Mouse (Mus musculus) small intestine, adult 10 weeks (tissue): ENCODE measurements around the gene Lsm7. TPM values are rescaled to one million over a fixed set of nuclear protein-coding genes. Genes with fewer than 3 reads are reported as not detected.

ENCODE experiments used
- polyA plus RNA-seq: library from polyadenylated mRNA; stranded (reverse); fragments of 350-450 nt; fragmentation: Illumina TruSeq; extraction: RNeasy Lipid Tissue Mini Kit (QIAGEN cat#74804); gene quantifications from one replicate; pipeline ENCODE4 v1.2.3, GENCODE M21; 2014; ENCODE audit warnings: low replicate concordance

Gene Lsm7
- not detected for polyA plus RNA-seq

GRCm38 (mm10) chr10:80854913-80855748 lies at the start of gene Lsm7, which contains the start of gene Sppl2b:
TSS of gene Lsm7 (minus strand) at chr10:80855209.
TSS of gene Sppl2b (plus strand) at chr10:80855275.

DNA sequence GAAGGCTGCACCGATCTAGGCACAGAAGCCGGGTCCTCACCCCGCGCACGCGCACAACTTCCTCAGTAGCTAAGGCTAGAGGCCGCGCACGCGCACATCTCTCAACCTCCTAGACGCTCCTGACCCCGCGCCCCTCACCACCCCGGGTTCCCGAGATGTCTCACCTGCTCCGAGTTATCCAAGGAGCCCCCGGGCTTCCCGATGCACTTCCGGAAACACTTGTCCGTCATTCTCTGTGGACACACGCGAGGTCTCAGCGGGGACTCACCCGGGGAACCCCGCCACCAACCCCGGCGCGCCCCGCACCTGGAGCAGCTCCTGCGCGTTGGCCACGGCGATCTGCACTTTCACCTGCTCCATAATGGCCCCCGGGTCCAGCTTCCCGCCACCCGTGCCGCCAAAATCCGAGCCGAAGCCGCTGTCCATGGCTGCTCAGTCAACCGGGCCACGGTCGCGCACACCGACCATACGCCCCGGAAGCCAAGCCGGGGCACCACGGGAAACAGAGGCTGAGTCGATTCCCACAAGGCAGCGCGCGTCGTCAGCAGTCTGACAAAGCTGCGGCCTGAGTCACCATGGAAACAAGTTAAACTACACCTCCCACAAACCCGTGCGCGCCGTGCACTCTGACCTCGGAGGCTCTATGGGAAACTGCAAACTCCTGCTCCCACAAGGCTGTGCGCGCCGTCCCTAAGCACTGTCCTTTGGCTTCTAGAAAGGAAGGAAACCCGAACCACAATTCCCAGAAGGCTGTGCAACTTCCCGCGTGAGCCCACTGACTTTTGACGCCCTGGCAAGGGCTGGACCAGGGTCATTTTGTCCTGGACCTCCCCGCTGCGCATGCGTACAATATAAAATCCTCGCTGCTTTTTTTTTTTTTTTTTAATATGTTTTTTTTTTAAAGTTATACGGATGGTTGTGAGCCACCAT lies 45.6 kb upstream of the Lsm7 start, which contains the start of gene Timm13:
Gene Timm13, minus strand, starts transcription at position 652 of the 930 bp plus-strand sequence.

DNA sequence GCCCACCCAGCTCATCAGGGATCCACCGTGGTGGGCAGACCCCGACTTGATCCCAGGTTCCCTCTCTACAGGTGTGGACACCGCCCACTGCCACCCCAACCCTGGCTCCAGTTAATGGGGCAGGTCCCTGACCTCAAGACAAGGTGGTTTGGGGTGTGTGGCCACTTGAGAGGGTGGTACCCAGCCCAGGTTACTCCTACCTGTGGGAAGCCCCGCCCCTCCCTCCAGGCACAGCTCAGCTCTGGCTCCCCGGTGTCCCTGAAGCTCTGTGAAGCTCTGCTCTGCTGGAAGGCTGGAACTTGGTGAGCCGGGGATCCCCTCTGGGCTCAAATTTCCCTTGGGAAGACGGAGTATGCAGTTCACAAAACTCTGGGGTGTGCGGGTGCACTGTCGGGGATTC lies 16.6 kb upstream of the Lsm7 start, which contains the start of gene Tmprss9:
Gene Tmprss9, plus strand, starts transcription at position 268 of the 400 bp plus-strand sequence.

DNA sequence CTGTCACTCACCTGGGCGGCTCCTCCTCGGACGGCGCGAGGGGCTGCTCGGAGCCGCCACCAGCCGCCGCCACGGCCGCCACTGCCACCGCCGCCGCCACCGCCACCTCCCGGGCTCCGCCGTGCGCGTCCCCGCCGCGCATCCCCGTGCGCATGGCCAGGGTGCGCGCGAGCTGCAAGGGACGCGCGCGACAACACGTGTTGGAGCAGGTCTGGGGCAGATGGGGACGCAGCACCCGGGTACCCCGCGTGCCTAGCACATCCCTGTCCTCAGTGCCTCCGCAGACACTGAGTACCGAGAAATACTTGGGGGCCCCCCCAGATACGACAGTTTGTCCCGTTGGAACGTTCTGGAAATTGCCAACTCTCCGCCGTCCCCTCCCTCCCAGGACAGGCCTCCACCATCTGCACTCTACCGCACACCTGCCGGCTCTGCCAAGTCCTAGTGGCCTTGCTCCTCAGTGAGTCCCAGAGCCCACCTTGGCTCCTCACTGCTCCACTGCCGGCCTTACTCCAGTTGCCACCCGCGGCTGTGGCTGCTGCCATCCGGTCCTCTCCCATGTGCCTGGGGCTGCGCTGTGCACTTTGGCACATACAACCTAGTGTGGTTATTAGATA lies 11.0 kb downstream of the Lsm7 start, which contains the start of gene Lingo3:
Gene Lingo3, minus strand, starts transcription at position 109 of the 617 bp plus-strand sequence.

DNA sequence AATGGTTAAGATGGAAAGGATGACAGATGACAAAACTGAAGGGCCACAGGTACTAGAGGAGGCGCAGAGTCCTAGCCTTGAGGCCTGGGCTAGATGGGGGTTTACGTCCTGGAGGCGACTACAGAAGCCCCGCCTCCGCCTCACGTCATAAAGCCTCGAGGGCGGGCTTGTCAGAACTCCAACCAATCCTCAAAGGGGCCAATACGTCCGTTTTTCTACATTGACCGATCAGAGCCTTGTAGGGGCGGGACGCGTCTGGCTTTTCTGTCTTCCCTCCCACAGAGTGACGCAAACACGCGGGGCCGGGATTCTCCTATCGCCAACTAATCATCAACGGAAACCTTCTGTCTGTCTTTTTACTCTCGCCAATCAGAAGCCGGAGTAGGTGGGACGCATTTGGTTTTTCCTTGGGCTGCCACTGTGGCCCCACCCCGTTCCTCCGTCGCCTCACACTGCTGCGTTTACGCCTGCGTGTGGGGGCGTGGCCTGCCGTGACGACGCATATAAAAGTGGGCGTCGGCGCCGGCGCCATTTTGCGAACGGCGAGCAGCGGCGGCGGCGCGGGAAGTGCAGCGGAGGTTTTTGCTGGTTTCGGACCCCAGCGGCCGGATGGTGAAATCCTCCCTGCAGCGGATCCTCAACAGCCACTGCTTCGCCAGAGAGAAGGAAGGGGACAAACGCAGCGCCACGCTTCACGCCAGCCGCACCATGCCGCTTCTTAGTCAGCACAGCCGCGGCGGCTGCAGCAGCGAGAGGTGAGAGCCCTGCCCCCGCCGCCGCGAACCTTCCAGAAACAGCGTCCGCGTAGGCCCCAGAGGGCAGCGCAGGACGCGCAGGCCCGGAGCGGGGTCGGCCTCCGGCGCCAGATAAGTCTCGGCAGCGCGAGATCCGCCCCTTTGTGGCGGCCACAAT lies 28.6 kb downstream of the Lsm7 start, which contains the start of gene Oaz1:
Gene Oaz1, plus strand, starts transcription at position 506 of the 912 bp plus-strand sequence.

DNA sequence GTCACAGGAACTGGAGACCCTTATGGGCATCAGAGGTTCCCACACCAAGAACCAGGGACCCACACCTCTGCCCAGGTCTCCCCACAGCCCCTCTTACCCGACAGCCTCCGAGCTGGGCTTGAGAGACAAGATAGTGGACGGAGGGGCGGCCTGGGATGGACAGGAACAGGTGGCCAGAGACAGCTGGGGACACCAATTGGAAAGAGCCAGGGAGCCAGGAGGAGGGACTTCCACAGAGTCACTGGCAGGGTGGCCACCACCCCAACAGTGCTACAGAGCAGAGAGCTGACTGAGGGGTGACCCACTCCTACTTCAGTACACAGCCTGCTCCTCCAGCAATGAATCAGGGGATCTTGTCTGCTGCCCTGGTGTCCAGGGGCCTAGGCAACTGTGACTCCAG lies 41.6 kb downstream of the Lsm7 start, which contains the start of gene Jsrp1:
Gene Jsrp1, minus strand, starts transcription at position 133 of the 400 bp plus-strand sequence.

DNA sequence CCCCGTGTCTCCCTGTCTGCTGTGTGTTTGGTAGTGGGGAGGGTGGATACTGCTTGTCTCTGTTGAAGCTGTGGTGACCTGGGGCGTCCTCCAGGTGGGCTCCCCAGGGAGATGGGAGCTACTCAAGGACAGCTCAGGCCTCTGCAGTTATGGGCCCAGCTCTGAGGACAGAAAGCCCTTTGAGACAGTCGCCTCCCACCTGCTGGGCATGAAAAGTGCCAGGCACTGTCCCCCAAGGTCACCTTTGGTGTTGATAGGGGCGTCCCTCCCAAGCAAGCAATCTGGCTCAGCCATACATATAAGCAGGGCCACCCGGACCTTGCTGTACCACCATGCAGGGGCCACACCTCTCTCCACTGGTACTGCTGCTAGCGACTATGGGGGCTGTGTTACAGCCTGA lies 50.1 kb downstream of the Lsm7 start, which contains the start of gene Amh:
Gene Amh, plus strand, starts transcription at position 328 of the 400 bp plus-strand sequence.

Other genes with a start within 250 kb of the Lsm7 start
- not detected for gene Gm49322, start 249.2 kb downstream of the Lsm7 start, polyA plus RNA-seq
- 0.41 TPM for gene Csnk1g2, start 232.4 kb downstream of the Lsm7 start, polyA plus RNA-seq
- 0.19 TPM for gene Btbd2, start 198.1 kb downstream of the Lsm7 start, polyA plus RNA-seq
- gene Mknk2, start 177.1 kb downstream of the Lsm7 start, polyA plus RNA-seq, result 0.56 TPM
- 2.5 TPM for gene Mob3a, start 153.2 kb downstream of the Lsm7 start, polyA plus RNA-seq
- not detected for gene Izumo4, start 153.0 kb downstream of the Lsm7 start, polyA plus RNA-seq
- 7.6 TPM for gene Ap3d1, start 112.9 kb downstream of the Lsm7 start, polyA plus RNA-seq
- gene Dot1l, start 100.0 kb downstream of the Lsm7 start, polyA plus RNA-seq, result 4.4 TPM
- gene Sf3a2, start 57.0 kb downstream of the Lsm7 start, polyA plus RNA-seq, result 1.9 TPM
- not detected for gene Plekhj1, start 56.6 kb downstream of the Lsm7 start, polyA plus RNA-seq
- gene Amh, start 50.0 kb downstream of the Lsm7 start, polyA plus RNA-seq, result not detected
- not detected for gene Jsrp1, start 41.7 kb downstream of the Lsm7 start, polyA plus RNA-seq
- gene Oaz1, start 28.6 kb downstream of the Lsm7 start, polyA plus RNA-seq, result 174 TPM
- not detected for gene Lingo3, start 11.2 kb downstream of the Lsm7 start, polyA plus RNA-seq
- 0.11 TPM for gene Sppl2b, start 66 bp upstream of the Lsm7 start, polyA plus RNA-seq
- not detected for gene Tmprss9, start 16.6 kb upstream of the Lsm7 start, polyA plus RNA-seq
- gene Timm13, start 45.8 kb upstream of the Lsm7 start, polyA plus RNA-seq, result not detected
- gene Lmnb2, start 63.0 kb upstream of the Lsm7 start, polyA plus RNA-seq, result 0.45 TPM
- gene Gadd45b, start 74.9 kb upstream of the Lsm7 start, polyA plus RNA-seq, result 9.7 TPM
- not detected for gene Gng7, start 159.7 kb upstream of the Lsm7 start, polyA plus RNA-seq
- 0.15 TPM for gene Diras1, start 170.5 kb upstream of the Lsm7 start, polyA plus RNA-seq
- gene Slc39a3, start 182.2 kb upstream of the Lsm7 start, polyA plus RNA-seq, result 0.19 TPM
- gene Sgta, start 205.0 kb upstream of the Lsm7 start, polyA plus RNA-seq, result 0.41 TPM
- gene Thop1, start 214.8 kb upstream of the Lsm7 start, polyA plus RNA-seq, result not detected
- 29.5 TPM for gene Creb3l3, start 243.7 kb upstream of the Lsm7 start, polyA plus RNA-seq